Mouse (Mus musculus) mature B cell (primary cell): ENCODE results near the gene Sept3.

ENCODE experiments used
- in situ Hi-C: fragments of 300-500 bp; cut with MboI; formaldehyde crosslinking; loops from 2 replicates; pipeline ENCODE4 v1.14.3; 2019

Gene Sept3

GRCm38 (mm10) chr15:82339634-82340254 is 65.1 kb downstream of the Sept3 start:
- in situ Hi-C loops = no loop called here

DNA sequence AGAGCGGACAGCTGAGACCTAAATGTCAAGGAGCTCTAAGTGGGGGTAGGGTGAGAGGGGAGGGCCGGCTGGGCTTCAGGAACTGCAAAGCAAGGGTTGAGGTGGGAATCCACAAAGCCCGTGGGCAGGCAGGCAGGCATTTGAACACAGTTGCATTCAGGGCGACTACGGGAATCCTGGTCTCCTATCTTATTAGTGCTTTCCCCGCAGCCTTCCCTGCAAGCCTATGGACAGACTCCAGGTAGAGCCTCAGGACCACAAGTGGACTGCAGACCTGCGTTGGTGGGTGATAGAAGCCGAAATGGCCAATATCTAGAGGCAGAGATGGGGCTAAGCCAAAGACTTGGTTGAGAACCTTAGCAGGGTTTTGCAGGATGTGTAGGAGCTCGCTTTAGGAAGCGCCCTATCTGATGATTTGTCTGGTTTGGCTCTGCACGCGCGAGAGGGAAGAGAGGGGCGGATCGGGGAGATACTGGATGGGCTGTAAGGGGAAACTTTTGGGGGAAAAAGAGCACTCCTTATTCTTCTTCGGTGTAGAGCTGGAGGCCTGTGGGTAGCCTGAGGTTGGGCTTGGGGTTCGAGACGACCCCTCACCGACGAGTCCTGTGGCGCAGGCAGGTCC is 65.8 kb downstream of the Sept3 start:
- in situ Hi-C loops = no loop called here

DNA sequence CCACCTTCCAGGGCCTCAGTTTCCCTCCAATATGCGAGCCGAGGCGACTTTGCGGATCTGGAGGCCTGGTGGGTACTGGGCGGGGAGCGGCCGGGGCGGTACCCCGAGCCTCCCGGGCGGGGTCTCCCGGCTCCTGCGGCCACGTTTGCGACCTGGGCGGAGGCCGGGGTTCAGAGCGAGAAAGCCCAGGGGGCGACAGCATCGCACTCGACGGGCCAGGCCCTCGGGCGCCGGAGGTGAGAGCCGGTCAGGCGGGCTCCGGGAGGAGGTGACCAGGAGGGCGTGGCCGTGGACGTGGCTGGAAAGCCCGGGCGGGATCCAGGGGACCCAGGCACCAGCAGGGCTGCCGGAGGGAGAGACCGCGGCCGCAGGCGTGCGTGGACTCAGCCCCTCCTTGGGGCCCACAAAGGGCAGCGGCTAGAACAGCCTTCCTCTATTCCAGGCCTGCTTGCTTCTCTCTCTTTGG is 66.4 kb downstream of the Sept3 start:
- in situ Hi-C loops = no loop called here

DNA sequence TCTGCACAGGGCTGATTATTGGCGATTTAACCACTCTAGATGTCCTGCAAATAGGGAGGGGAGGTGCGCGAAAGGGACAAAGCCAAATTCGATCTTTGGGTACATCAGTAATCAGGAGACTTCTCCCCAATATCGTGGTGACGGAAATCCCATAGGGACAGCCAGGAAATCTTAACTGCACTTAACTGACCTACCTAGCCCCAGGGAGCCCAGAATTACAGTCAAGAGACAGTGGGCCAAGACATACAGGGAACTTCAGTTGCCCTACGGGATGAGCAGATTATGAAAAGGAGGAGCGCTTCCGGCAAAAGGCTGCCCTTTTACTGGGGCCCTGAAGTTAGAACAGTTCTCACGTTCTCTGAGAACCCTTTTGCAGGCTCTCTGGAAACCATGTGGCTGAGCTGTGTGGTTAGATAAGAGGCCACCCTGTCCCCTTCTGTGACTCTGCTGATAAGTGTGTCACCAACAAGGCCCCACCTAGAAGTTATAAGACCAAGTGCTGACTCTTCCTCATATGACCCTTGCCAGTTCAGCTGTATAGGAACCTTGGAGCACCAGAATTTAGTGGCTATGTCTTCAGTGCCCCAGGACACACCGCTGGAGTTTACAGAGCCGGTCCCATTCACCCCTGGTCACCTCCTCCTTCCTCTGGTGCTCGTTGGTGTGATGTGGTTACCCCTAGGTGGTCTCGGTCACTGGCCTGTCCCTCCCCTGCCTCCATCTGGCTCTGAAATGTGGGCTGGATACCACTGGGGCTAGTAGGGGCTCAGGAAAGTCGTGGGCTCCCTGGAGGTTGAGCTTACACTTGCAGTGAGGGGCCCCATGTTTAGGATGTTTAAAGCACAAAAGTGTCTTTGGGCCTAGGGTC is 67.2 kb downstream of the Sept3 start:
- in situ Hi-C loops = no loop called here

GRCm38 (mm10) chr15:82342543-82342935 is 67.8 kb downstream of the Sept3 start:
- in situ Hi-C loops = no loop called here

- in situ Hi-C loops = no loop called here
Observed at GRCm38 (mm10) chr15:82343368-82344287, 68.9 kb downstream of the Sept3 start.
